Mouse (Mus musculus): ENCODE results near the gene Npepl1.

DNA sequence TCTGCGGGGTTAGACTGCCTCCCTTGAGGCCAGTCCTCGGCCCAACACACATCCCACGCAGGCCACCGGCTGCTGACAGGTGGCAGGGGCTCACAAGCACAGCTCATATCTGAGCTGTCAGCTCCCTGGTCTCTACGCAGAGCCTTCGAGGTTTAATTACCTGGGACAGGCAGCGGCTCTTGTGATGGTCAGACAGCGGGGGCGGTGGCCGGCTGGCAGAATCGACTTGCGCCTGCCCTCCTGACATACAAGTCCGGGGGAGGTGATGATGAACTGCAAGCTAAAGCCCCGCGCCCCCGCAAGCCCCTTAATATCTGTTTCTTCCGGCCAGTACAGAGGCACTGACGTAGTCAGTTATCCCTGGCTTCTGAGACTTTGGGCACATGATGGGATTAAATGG, 2.8 kb downstream of the Npepl1 start:
- TF ChIP-seq CTCF (IDR thresholded peaks at IDR 0.05; ENCODE audit: insufficient read depth, low read depth, low read length): no peak
- no peak for TF ChIP-seq POLR2A (IDR thresholded peaks at IDR 0.05; ENCODE audit: insufficient read depth, low read depth, low read length)

All from olfactory bulb, adult 2 months (tissue).